Mouse (Mus musculus): ENCODE results near the gene Hhipl1. TPM values are rescaled to one million over a fixed set of nuclear protein-coding genes. Genes with fewer than 3 reads are reported as not detected.
A peak's percentile ranks its signal among the peaks of the same experiment; 100 is the strongest.

Gene Hhipl1
- polyA plus RNA-seq, 2 experiments, result 0.58 to 2.7 TPM

GRCm38 (mm10) chr12:108334529-108334928 lies 28.5 kb downstream of the Hhipl1 start:
- ATAC-seq (ENCODE audit: low FRiP score, low read depth) (peak; percentile 10), DNase-seq (ENCODE audit: low spot score) (no peak)
- Histone ChIP-seq H3K9me3 (ENCODE audit: control insufficient read depth, low read length) (no peaks in the 10 kb centered on the region), H3K4me1 (ENCODE audit: control insufficient read depth, insufficient read depth, low read length) (peaks cover 6% of the 10 kb centered on the region), H3K9ac (ENCODE audit: low read depth, low read length, severe bottlenecking) (peak overlapping the region; percentile 61), H3K4me3 (replicated peaks; ENCODE audit: low read length) (peak overlapping the region; percentile 66), H3K4me2 (replicated peaks; ENCODE audit: low read depth, low read length, severe bottlenecking) (peak overlapping the region; percentile 98), H3K27ac (replicated peaks; ENCODE audit: low read depth, low read length) (no peak overlapping the region), H3K36me3 (ENCODE audit: control insufficient read depth, insufficient read depth, low read length) (no peaks in the 10 kb centered on the region), H3K27me3 (ENCODE audit: control insufficient read depth, insufficient read depth, low read length) (peaks cover 10% of the 10 kb centered on the region; the same call in 1 of the 2 replicates)
- WGBS, result 3% methylated on average over 24 of the region's 32 CpGs
- TF ChIP-seq POLR2A (IDR thresholded peaks at IDR 0.05; ENCODE audit: borderline replicate concordance, extremely low read depth, insufficient read depth, insufficient read length), result no peak

- DNase-seq (ENCODE audit: low spot score) (no peak), ATAC-seq (ENCODE audit: low FRiP score, low read depth) (no peak)
- Histone ChIP-seq H3K27me3 (ENCODE audit: control insufficient read depth, insufficient read depth, low read length) (no peaks in the 10 kb centered on the region), H3K9me3 (ENCODE audit: control insufficient read depth, low read length) (no peaks in the 10 kb centered on the region), H3K4me3 (replicated peaks; ENCODE audit: low read length) (no peak overlapping the region), H3K27ac (replicated peaks; ENCODE audit: low read depth, low read length) (no peak overlapping the region), H3K4me2 (replicated peaks; ENCODE audit: low read depth, low read length, severe bottlenecking) (no peak overlapping the region), H3K9ac (ENCODE audit: low read depth, low read length, severe bottlenecking) (no peak overlapping the region), H3K4me1 (ENCODE audit: control insufficient read depth, insufficient read depth, low read length) (peaks cover under 1% of the 10 kb centered on the region; the same call in 1 of the 2 replicates), H3K36me3 (ENCODE audit: control insufficient read depth, insufficient read depth, low read length) (no peaks in the 10 kb centered on the region)
- WGBS, result 14% methylated on average over 14 of the region's 14 CpGs
- no peak for TF ChIP-seq POLR2A (IDR thresholded peaks at IDR 0.05; ENCODE audit: borderline replicate concordance, extremely low read depth, insufficient read depth, insufficient read length)
Measured at GRCm38 (mm10) chr12:108338572-108339190, 32.6 kb downstream of the Hhipl1 start.

DNA sequence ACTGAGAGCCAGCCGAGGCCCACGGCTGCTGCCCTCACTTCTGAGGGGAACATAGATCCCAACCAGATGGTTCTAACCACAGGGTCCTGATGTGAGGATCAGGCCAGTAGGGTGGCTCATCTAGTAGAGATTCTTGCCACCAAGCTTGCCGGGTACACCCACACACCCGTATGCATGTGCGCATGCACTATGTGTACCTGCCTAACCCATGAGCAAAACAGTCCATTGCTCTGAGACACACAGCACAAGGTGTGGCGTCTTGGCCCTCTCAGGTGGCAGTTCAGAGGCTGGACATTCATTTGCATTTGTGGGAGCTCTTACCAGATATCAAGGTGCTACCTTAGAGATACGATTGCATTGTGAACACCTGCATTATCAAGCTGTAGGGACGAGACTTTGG lies 42.1 kb downstream of the Hhipl1 start:
- Histone ChIP-seq H3K9me3 (ENCODE audit: control insufficient read depth, low read length) (no peaks in the 10 kb centered on the region), H3K27ac (replicated peaks; ENCODE audit: low read depth, low read length) (no peak overlapping the region), H3K27me3 (ENCODE audit: control insufficient read depth, insufficient read depth, low read length) (peaks cover 24% of the 10 kb centered on the region), H3K9ac (ENCODE audit: low read depth, low read length, severe bottlenecking) (no peak overlapping the region), H3K4me3 (replicated peaks; ENCODE audit: low read length) (no peak overlapping the region), H3K4me2 (replicated peaks; ENCODE audit: low read depth, low read length, severe bottlenecking) (no peak overlapping the region), H3K36me3 (ENCODE audit: control insufficient read depth, insufficient read depth, low read length) (no peaks in the 10 kb centered on the region), H3K4me1 (ENCODE audit: control insufficient read depth, insufficient read depth, low read length) (peaks cover 8% of the 10 kb centered on the region; the same call in 1 of the 2 replicates)
- no peak for TF ChIP-seq POLR2A (IDR thresholded peaks at IDR 0.05; ENCODE audit: borderline replicate concordance, extremely low read depth, insufficient read depth, insufficient read length)
- 79% methylated on average over 8 of the region's 8 CpGs for WGBS
- DNase-seq (ENCODE audit: low spot score), result no peak
- ATAC-seq (ENCODE audit: low FRiP score, low read depth), result no peak

DNA sequence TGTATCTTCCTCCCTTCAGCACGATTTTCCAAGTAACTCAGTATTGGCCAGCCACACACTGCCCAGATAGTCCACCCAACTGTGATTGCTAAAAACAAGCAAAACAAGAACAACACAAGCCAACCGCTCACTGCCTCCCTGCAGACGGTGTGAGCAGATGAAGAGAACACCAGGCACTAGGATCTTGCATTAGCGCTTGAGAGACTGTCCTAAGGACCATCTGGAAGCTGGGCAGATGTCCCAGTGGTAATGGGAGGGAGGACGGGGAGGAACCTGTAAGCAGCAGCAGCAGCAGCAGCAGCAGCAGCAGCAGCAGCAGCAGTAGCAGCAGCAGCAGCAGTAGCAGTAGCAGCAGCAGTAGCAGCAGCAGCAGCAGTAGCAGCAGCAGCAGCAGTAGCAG lies 43.0 kb downstream of the Hhipl1 start:
- H3K4me1 ChIP-seq (ENCODE audit: control insufficient read depth, insufficient read depth, low read length), result peaks cover 8% of the 10 kb centered on the region; the same call in 1 of the 2 replicates
- WGBS, result 67% methylated on average over 5 of the region's 5 CpGs
- no peak overlapping the region for H3K9ac ChIP-seq (ENCODE audit: low read depth, low read length, severe bottlenecking)
- no peak overlapping the region for H3K27ac ChIP-seq (replicated peaks; ENCODE audit: low read depth, low read length)
- H3K4me2 ChIP-seq (replicated peaks; ENCODE audit: low read depth, low read length, severe bottlenecking), result no peak overlapping the region
- H3K9me3 ChIP-seq (ENCODE audit: control insufficient read depth, low read length), result no peaks in the 10 kb centered on the region
- H3K27me3 ChIP-seq (ENCODE audit: control insufficient read depth, insufficient read depth, low read length), result peaks cover 33% of the 10 kb centered on the region
- ATAC-seq (ENCODE audit: low FRiP score, low read depth), result no peak
- no peak overlapping the region for H3K4me3 ChIP-seq (replicated peaks; ENCODE audit: low read length)
- no peak for TF ChIP-seq POLR2A (IDR thresholded peaks at IDR 0.05; ENCODE audit: borderline replicate concordance, extremely low read depth, insufficient read depth, insufficient read length)
- no peaks in the 10 kb centered on the region for H3K36me3 ChIP-seq (ENCODE audit: control insufficient read depth, insufficient read depth, low read length)
- no peak for DNase-seq (ENCODE audit: low spot score)

- Histone ChIP-seq H3K4me1 (ENCODE audit: control insufficient read depth, insufficient read depth, low read length) (peaks cover 8% of the 10 kb centered on the region; the same call in 1 of the 2 replicates), H3K36me3 (ENCODE audit: control insufficient read depth, insufficient read depth, low read length) (no peaks in the 10 kb centered on the region), H3K4me2 (replicated peaks; ENCODE audit: low read depth, low read length, severe bottlenecking) (no peak overlapping the region), H3K9me3 (ENCODE audit: control insufficient read depth, low read length) (no peaks in the 10 kb centered on the region), H3K4me3 (replicated peaks; ENCODE audit: low read length) (no peak overlapping the region), H3K27ac (replicated peaks; ENCODE audit: low read depth, low read length) (no peak overlapping the region), H3K27me3 (ENCODE audit: control insufficient read depth, insufficient read depth, low read length) (peaks cover 35% of the 10 kb centered on the region), H3K9ac (ENCODE audit: low read depth, low read length, severe bottlenecking) (no peak overlapping the region)
- DNase-seq (ENCODE audit: low spot score), result no peak
- no peak for TF ChIP-seq POLR2A (IDR thresholded peaks at IDR 0.05; ENCODE audit: borderline replicate concordance, extremely low read depth, insufficient read depth, insufficient read length)
- 87% methylated on average over 10 of the region's 10 CpGs for WGBS
- no peak for ATAC-seq (ENCODE audit: low FRiP score, low read depth)
Measured at GRCm38 (mm10) chr12:108350931-108351330, 44.9 kb downstream of the Hhipl1 start.
